Mouse (Mus musculus) embryonic facial prominence, embryonic 11.5 days (tissue): ENCODE data around the gene Dtnbp1. TPM values are rescaled to one million over a fixed set of nuclear protein-coding genes. Genes with fewer than 3 reads are reported as not detected.

ENCODE experiments used
- ATAC-seq: fragments of 200-750 bp; cut with Nextera tagmentation; replicated peaks from 2 replicates; pipeline ENCODE4 v1.8.0; 2017; ENCODE audit warnings: low read depth; ENCODE audit not compliant: insufficient number of reproducible peaks, low FRiP score, low TSS enrichment
- DNase-seq: peaks from one replicate; pipeline ENCODE4 v3.0.0-alpha.2; 2015; ENCODE audit warnings: low spot score
- H3K27ac ChIP-seq: fragments of 300-500 bp; sonication (generic); replicated peaks from 2 replicates; pipeline ENCODE4 v1.5.1; 2014; ENCODE audit warnings: mild to moderate bottlenecking, low read depth, low read length, control low read depth
- H3K27me3 ChIP-seq: fragments of 300-500 bp; sonication (generic); 2 replicates; pipeline ENCODE4 v1.6.1; 2014; ENCODE audit warnings: mild to moderate bottlenecking, low read length, moderate library complexity, mixed read lengths; ENCODE audit not compliant: control insufficient read depth, insufficient read depth
- H3K36me3 ChIP-seq: fragments of 300-500 bp; sonication (generic); replicated peaks from 2 replicates; pipeline ENCODE4 v1.6.1; 2014; ENCODE audit warnings: low read depth, mild to moderate bottlenecking, low read length, moderate library complexity, mixed read lengths; ENCODE audit not compliant: control insufficient read depth, insufficient read depth
- H3K4me1 ChIP-seq: fragments of 300-500 bp; sonication (generic); 2 replicates; pipeline ENCODE4 v1.6.1; 2014; ENCODE audit warnings: low read length, mixed read lengths; ENCODE audit not compliant: control insufficient read depth, insufficient read depth
- H3K4me2 ChIP-seq: fragments of 300-500 bp; sonication (generic); 2 replicates; pipeline ENCODE4 v1.6.1; 2014; ENCODE audit warnings: low read depth, mild to moderate bottlenecking, control low read depth, low read length, moderate library complexity
- H3K4me3 ChIP-seq: fragments of 300-500 bp; sonication (generic); 2 replicates; pipeline ENCODE4 v1.5.1; 2014; ENCODE audit warnings: low read depth, low read length, control low read depth
- H3K9ac ChIP-seq: fragments of 300-500 bp; sonication (generic); replicated peaks from 2 replicates; pipeline ENCODE4 v1.6.1; 2014; ENCODE audit warnings: mild to moderate bottlenecking, control low read depth, low read length
- H3K9me3 ChIP-seq: fragments of 300-500 bp; sonication (generic); replicated peaks from 2 replicates; pipeline ENCODE4 v1.6.1; 2016; ENCODE audit warnings: mild to moderate bottlenecking, low read length, inconsistent platforms, mixed read lengths; ENCODE audit not compliant: control insufficient read depth
- WGBS: fragments of 180-500 bp; shearing (Covaris S2); extraction: QIAGEN DNeasy Blood & Tissue Kit; methylation state at CpG from one replicate; pipeline ENCODE4 v1.1.7; 2014; 5-methylcytosine and 5-hydroxymethylcytosine counted together
- polyA plus RNA-seq: library from polyadenylated mRNA; unstranded; fragments of >200 nt; fragmentation: Nextera tagmentation; extraction: Ambion mirVana; gene quantifications from 2 replicates; pipeline ENCODE4 v1.2.1, GENCODE M21; 2014

Gene Dtnbp1
- polyA plus RNA-seq, 1 experiment from 2014 or later = 76.0 TPM

- Histone ChIP-seq H3K9me3 (no peaks in the 10 kb centered on the region), H3K27me3 (no peaks in the 10 kb centered on the region), H3K27ac (no peak overlapping the region), H3K4me1 (no peaks in the 10 kb centered on the region), H3K4me3 (no peak overlapping the region), H3K9ac (no peak overlapping the region), H3K36me3 (no peaks in the 10 kb centered on the region), H3K4me2 (no peak overlapping the region)
- ATAC-seq (no peak), DNase-seq (no peak)
- 68% methylated on average over 7 of the region's 7 CpGs for WGBS
These were observed 68.4 kb downstream of the Dtnbp1 start for GRCm38 (mm10) chr13:44933575-44933974.

GRCm38 (mm10) chr13:44932307-44933264, 69.4 kb downstream of the Dtnbp1 start:
- Histone ChIP-seq H3K9me3 (no peaks in the 10 kb centered on the region), H3K4me2 (no peak overlapping the region), H3K27ac (no peak overlapping the region), H3K4me3 (no peak overlapping the region), H3K36me3 (no peaks in the 10 kb centered on the region), H3K9ac (no peak overlapping the region), H3K4me1 (no peaks in the 10 kb centered on the region), H3K27me3 (no peaks in the 10 kb centered on the region)
- 79% methylated on average over 18 of the region's 18 CpGs for WGBS
- DNase-seq (no peak), ATAC-seq (no peak)

GRCm38 (mm10) chr13:44926311-44926710, 75.6 kb downstream of the Dtnbp1 start:
- no peak for ATAC-seq
- no peaks in the 10 kb centered on the region for H3K9me3 ChIP-seq
- H3K4me3 ChIP-seq = no peak overlapping the region
- H3K27ac ChIP-seq = no peak overlapping the region
- 70% methylated on average over 2 of the region's 2 CpGs for WGBS
- H3K27me3 ChIP-seq = no peaks in the 10 kb centered on the region
- no peak for DNase-seq
- peaks cover 6% of the 10 kb centered on the region; the same call in 1 of the 2 replicates for H3K36me3 ChIP-seq
- H3K4me1 ChIP-seq = no peaks in the 10 kb centered on the region
- no peak overlapping the region for H3K4me2 ChIP-seq
- H3K9ac ChIP-seq = no peak overlapping the region

GRCm38 (mm10) chr13:44925173-44925572, 76.8 kb downstream of the Dtnbp1 start:
- WGBS = 94% methylated on average over 2 of the region's 2 CpGs
- Histone ChIP-seq H3K4me2 (no peak overlapping the region), H3K27me3 (no peaks in the 10 kb centered on the region), H3K9ac (no peak overlapping the region), H3K4me1 (no peaks in the 10 kb centered on the region), H3K4me3 (no peak overlapping the region), H3K27ac (no peak overlapping the region), H3K36me3 (peaks cover 6% of the 10 kb centered on the region; the same call in 1 of the 2 replicates), H3K9me3 (no peaks in the 10 kb centered on the region)
- ATAC-seq = no peak
- DNase-seq = no peak

- no peaks in the 10 kb centered on the region for H3K27me3 ChIP-seq
- H3K4me2 ChIP-seq = no peak overlapping the region
- no peaks in the 10 kb centered on the region for H3K9me3 ChIP-seq
- no peak for DNase-seq
- H3K4me1 ChIP-seq = no peaks in the 10 kb centered on the region
- no peak overlapping the region for H3K27ac ChIP-seq
- ATAC-seq = no peak
- H3K9ac ChIP-seq = no peak overlapping the region
- no peak overlapping the region for H3K4me3 ChIP-seq
- H3K36me3 ChIP-seq = peaks cover 6% of the 10 kb centered on the region; the same call in 1 of the 2 replicates
- WGBS = 85% methylated on average over 3 of the region's 3 CpGs
These were observed 77.9 kb downstream of the Dtnbp1 start for GRCm38 (mm10) chr13:44924042-44924441.

GRCm38 (mm10) chr13:44921721-44922120, 80.2 kb downstream of the Dtnbp1 start:
- Histone ChIP-seq H3K9me3 (no peaks in the 10 kb centered on the region), H3K4me1 (no peaks in the 10 kb centered on the region), H3K4me2 (no peak overlapping the region), H3K27me3 (no peaks in the 10 kb centered on the region), H3K9ac (no peak overlapping the region), H3K27ac (no peak overlapping the region), H3K36me3 (peaks cover 7% of the 10 kb centered on the region), H3K4me3 (no peak overlapping the region)
- ATAC-seq (no peak), DNase-seq (no peak)
- WGBS = 93% methylated on average over 5 of the region's 5 CpGs

- Histone ChIP-seq H3K4me3 (no peak overlapping the region), H3K27me3 (no peaks in the 10 kb centered on the region), H3K27ac (no peak overlapping the region), H3K36me3 (peaks cover 11% of the 10 kb centered on the region), H3K9ac (no peak overlapping the region), H3K4me2 (no peak overlapping the region), H3K4me1 (no peaks in the 10 kb centered on the region), H3K9me3 (no peaks in the 10 kb centered on the region)
- 88% methylated on average over 10 of the region's 10 CpGs for WGBS
- ATAC-seq = no peak
- DNase-seq = no peak
These were observed 80.9 kb downstream of the Dtnbp1 start for GRCm38 (mm10) chr13:44921095-44921494.

- no peak overlapping the region for H3K4me3 ChIP-seq
- H3K9ac ChIP-seq = no peak overlapping the region
- WGBS = 98% methylated on average over 2 of the region's 2 CpGs
- no peak overlapping the region for H3K4me2 ChIP-seq
- peaks cover 11% of the 10 kb centered on the region for H3K36me3 ChIP-seq
- H3K27me3 ChIP-seq = no peaks in the 10 kb centered on the region
- H3K27ac ChIP-seq = no peak overlapping the region
- H3K9me3 ChIP-seq = no peaks in the 10 kb centered on the region
- DNase-seq = no peak
- no peaks in the 10 kb centered on the region for H3K4me1 ChIP-seq
- no peak for ATAC-seq
These were observed 83.7 kb downstream of the Dtnbp1 start for GRCm38 (mm10) chr13:44918269-44918668.
